Mouse (Mus musculus): Measurements from ENCODE around the gene Paqr5. TPM values are rescaled to one million over a fixed set of nuclear protein-coding genes. Genes with fewer than 3 reads are reported as not detected.
A peak's percentile ranks its signal among the peaks of the same experiment; 100 is the strongest.

Paqr5 gene
- polyA plus RNA-seq, 1 experiment from 2014 or later: 2.0 TPM

DNA sequence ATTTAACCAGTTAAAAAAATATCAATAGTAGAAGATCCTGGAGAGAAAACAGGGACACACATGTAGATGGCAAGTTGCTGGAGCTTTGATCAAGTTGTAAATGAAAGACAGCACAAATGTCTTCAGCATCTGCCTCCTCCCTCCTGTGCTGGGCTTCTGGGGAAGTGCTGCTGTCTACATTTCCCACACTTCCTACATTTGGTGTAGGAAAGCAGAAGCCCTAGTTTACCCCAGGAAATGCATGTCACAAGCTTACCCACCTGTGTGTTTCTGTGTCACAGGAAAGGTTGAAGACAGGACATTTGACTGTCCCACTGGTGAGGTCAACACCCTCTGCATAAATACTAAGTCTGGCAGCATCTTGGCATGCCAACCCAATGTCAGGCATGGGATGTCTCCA is 71.9 kb downstream of the Paqr5 start:
- no peak for ATAC-seq (ENCODE audit: insufficient number of reproducible peaks, insufficient read depth, low FRiP score, low TSS enrichment, low read depth)
- Histone ChIP-seq H3K4me1 (replicated peaks) (no peaks in the 10 kb centered on the region), H3K9me3 (no peaks in the 10 kb centered on the region), H3K4me2 (no peak overlapping the region), H3K27ac (no peak overlapping the region), H3K4me3 (replicated peaks) (no peak overlapping the region), H3K36me3 (no peaks in the 10 kb centered on the region), H3K9ac (replicated peaks) (no peak overlapping the region), H3K27me3 (no peaks in the 10 kb centered on the region)

DNA sequence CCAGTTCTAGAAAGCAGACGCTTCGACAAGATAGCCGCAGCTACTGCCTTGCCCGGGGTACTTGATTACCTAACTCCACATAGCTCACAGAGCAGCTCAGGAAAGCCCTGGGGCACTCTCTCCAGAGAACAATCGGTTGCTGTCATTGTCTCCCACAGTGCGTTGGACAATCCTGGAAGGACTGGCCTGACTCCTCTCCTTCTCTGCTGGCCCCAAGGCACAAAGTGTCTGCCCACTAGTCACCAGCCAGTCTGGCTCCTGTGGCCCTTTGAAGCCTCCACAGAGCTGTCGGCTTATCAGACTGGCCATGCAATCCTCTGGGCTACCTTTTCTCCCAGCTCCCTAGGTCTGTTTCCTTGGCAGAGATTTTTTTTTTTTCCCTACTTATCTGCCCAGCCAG is 74.4 kb downstream of the Paqr5 start:
- Histone ChIP-seq H3K27ac (no peak overlapping the region), H3K9me3 (no peaks in the 10 kb centered on the region)
- WGBS: 72% methylated on average over 7 of the region's 7 CpGs

DNA sequence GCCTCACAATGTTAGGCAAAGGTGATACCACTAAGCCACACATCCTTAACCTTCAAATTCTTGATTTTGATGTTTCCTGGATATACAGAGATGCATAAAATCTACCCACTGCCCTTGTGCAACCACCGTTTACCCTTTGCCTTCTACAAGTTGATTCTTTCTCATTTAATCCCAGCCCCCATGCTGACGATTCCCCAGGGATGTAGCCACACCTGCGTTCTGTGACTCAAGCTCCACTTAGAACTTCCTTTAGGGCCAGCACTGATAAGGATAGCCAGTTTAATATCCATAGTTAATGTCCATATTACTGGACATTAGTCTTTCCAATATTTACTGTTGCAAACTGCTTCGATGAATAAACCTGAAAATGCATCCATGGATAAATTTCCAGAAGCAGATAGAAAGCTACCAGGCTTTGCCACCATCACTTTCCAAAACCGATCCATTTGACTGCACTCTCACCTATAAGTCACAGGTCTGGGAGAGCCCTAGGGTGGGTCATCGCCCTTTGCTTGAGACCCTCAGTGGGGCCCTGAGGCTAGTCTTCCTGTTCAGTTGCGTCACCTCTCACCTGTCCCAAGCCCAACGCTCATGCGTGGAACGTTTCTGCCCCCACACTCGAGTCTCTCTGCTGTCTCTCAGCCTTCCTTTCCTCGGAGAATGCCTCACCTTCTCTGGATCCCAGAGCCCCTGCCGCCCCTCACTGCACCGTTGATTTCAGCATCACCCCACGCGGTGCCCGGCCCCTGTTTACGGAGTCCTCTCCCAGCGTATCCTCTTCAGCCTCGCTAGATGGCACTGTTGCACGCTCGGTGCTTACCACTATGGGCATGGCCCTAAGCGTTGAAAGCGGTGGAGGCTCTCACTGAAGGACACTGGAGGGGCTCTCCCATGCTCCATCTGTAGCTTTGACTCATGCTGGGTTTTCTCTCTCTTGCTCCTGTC is 79.0 kb downstream of the Paqr5 start:
- WGBS: 6% methylated on average over 24 of the region's 24 CpGs
- peak; percentile 70 for ATAC-seq (ENCODE audit: insufficient number of reproducible peaks, insufficient read depth, low FRiP score, low TSS enrichment, low read depth)

More for the DNA sequence above, 74.4 kb downstream of the Paqr5 start:
- ATAC-seq (ENCODE audit: insufficient number of reproducible peaks, insufficient read depth, low FRiP score, low TSS enrichment, low read depth): no peak
- Histone ChIP-seq H3K9ac (replicated peaks) (no peak overlapping the region), H3K4me1 (replicated peaks) (peaks cover 9% of the 10 kb centered on the region), H3K4me3 (replicated peaks) (no peak overlapping the region), H3K4me2 (no peak overlapping the region), H3K27me3 (no peaks in the 10 kb centered on the region), H3K36me3 (no peaks in the 10 kb centered on the region)

DNA sequence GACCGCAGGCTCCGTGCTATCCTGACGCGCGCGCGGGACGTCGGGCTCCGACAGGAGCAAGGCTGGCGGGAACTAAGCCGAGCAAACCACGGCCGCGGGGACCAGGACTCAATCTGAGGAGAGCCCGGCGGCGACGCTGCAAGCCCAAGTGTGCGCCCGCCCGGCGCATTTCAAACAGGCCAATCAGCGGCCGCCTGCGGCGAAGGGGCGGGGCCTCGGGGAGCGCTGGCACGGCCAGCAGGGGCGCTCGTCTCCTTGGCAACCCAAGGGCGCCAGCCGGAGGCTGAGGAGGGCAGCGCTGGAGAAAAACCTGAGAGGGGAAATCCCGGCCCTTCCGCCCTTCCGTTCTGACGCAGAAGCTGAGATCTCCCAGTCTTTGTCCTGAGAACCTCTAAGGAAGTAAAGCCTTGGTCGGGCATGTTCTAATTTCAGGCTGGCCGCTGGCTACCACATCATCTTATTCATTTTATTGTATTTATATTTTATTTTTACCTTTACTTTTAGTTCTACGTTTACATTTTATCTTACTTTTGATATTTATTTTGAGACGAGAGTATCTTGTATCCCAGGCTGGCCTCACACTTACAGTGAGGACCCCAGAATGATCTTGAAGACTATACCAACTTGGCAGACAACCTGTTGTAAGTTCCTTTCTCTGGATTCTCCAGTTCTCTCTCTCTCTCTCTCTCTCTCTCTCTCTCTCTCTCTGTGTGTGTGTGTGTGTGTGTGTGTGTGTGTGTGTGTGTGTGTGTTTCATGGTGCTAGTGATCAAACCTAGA is 79.8 kb downstream of the Paqr5 start, which contains the start of gene Kif23:
TSS of gene Kif23 (minus strand) at position 152 of the 779 bp plus-strand sequence.
- peak within 1 kb of the TSS; percentile 84 for H3K27ac ChIP-seq
- ATAC-seq (ENCODE audit: insufficient number of reproducible peaks, insufficient read depth, low FRiP score, low TSS enrichment, low read depth): peak; percentile 88
- H3K9me3 ChIP-seq: no peaks in the 10 kb centered on the region
- under 1% methylated on average over 44 of the region's 44 CpGs for WGBS
- no peaks in the 10 kb centered on the region for H3K27me3 ChIP-seq
- peak within 1 kb of the TSS; percentile 78 for H3K9ac ChIP-seq (replicated peaks)
- peaks cover 15% of the 10 kb centered on the region; the same call in 1 of the 2 replicates for H3K36me3 ChIP-seq
- peak within 1 kb of the TSS; percentile 77 for H3K4me3 ChIP-seq (replicated peaks)
- H3K4me2 ChIP-seq: peak within 1 kb of the TSS; percentile 91
- peaks cover 18% of the 10 kb centered on the region for H3K4me1 ChIP-seq (replicated peaks)

More for the DNA sequence above, 79.0 kb downstream of the Paqr5 start:
- peak overlapping the region; percentile 77 for H3K4me3 ChIP-seq (replicated peaks)
- peaks cover 7% of the 10 kb centered on the region; the same call in 1 of the 2 replicates for H3K36me3 ChIP-seq
- no peaks in the 10 kb centered on the region for H3K27me3 ChIP-seq
- no peak overlapping the region for H3K27ac ChIP-seq
- peaks cover 18% of the 10 kb centered on the region for H3K4me1 ChIP-seq (replicated peaks)
- peak overlapping the region; percentile 91 for H3K4me2 ChIP-seq
- H3K9me3 ChIP-seq: no peaks in the 10 kb centered on the region
- H3K9ac ChIP-seq (replicated peaks): peak overlapping the region; percentile 78

DNA sequence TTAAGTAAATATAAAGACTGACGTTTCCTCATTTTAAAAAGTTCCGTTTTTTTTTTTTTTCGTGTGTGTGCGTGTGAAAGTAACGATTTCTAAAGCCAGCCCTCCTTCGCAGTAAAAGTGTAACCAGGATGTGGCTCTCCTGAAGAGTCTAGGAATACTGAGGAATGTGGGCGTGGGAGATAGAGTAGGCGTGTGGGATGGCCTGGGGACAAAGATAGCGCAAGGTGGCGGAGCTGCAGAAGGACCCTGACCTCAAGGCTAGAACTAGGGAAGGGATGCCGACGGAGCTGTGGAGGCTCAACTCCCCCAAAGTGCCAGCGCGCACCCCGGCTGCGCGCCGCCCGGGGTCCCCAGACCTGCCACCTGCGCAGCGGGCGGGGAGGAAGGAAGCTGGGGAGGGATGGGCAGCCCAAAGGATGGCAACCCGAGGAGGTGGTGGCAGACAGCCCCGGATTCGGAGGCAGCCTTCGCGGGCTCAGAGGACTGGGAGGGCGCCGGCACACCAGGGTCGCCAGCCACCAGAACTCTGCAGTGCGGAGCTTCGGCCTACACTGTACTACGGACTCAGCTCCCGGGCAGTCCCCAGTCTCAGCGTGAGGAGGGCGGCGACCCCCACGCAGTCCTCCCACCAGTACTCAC is 80.6 kb downstream of the Paqr5 start:
- Histone ChIP-seq H3K9me3 (no peaks in the 10 kb centered on the region), H3K36me3 (peaks cover 22% of the 10 kb centered on the region), H3K9ac (replicated peaks) (peak overlapping the region; percentile 78), H3K4me3 (replicated peaks) (peak overlapping the region; percentile 77), H3K4me1 (replicated peaks) (peaks cover 18% of the 10 kb centered on the region), H3K27me3 (no peaks in the 10 kb centered on the region), H3K27ac (peak overlapping the region; percentile 84), H3K4me2 (peak overlapping the region; percentile 91)
- ATAC-seq (ENCODE audit: insufficient number of reproducible peaks, insufficient read depth, low FRiP score, low TSS enrichment, low read depth): peak; percentile 76
- WGBS: under 1% methylated on average over 38 of the region's 38 CpGs

DNA sequence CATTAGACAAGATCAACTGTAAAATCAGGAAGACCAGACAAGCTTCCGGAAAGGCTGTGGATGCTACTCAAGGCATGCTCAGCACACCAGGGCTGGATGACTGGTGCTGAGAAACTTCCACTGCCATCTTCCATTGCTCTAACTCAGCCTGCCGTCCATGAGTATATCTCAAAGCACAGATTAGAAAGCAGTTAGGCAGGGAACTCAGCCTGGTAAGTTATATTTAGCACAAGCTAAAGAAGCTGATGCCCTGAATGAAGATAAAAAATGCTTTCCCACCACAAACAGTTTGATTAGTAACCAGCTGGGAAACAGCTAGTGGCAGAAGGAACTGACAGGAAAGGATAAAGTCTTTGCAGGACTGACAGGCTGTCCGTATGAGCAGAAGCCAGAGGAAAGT is 85.6 kb downstream of the Paqr5 start:
- no peak overlapping the region for H3K4me3 ChIP-seq (replicated peaks)
- no peak overlapping the region for H3K9ac ChIP-seq (replicated peaks)
- ATAC-seq (ENCODE audit: insufficient number of reproducible peaks, insufficient read depth, low FRiP score, low TSS enrichment, low read depth): no peak
- peaks cover 71% of the 10 kb centered on the region for H3K36me3 ChIP-seq
- 92% methylated on average over 3 of the region's 3 CpGs for whole genome bisulfite sequencing
- peaks cover 7% of the 10 kb centered on the region for H3K4me1 ChIP-seq (replicated peaks)
- H3K27ac ChIP-seq: no peak overlapping the region
- H3K27me3 ChIP-seq: no peaks in the 10 kb centered on the region
- no peak overlapping the region for H3K4me2 ChIP-seq
- H3K9me3 ChIP-seq: no peaks in the 10 kb centered on the region

DNA sequence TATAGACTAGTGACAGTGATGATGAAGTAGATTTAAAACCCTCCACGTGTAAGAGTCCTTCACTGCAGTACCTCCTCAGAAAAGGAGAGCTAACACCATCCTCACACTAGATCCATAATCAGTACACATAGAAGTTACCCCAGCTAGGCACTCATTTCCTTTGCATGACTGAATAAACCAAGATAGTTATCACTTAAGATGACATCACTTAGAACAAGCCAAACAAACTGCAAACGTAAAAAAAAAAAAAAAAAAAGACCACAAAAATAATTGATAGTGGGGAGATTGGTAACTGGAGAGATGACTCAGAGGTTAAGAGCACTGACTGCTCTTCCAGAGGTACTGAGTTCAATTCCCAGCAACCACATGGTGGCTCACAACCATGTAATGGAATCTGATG is 93.3 kb downstream of the Paqr5 start:
- H3K27ac ChIP-seq: no peak overlapping the region
- H3K36me3 ChIP-seq: peaks cover 96% of the 10 kb centered on the region
- no peaks in the 10 kb centered on the region for H3K9me3 ChIP-seq
- no peak for ATAC-seq (ENCODE audit: insufficient number of reproducible peaks, insufficient read depth, low FRiP score, low TSS enrichment, low read depth)
- 82% methylated on average over 2 of the region's 2 CpGs for WGBS
- no peaks in the 10 kb centered on the region for H3K27me3 ChIP-seq
- no peak overlapping the region for H3K4me3 ChIP-seq (replicated peaks)
- H3K4me2 ChIP-seq: no peak overlapping the region
- no peak overlapping the region for H3K9ac ChIP-seq (replicated peaks)
- no peaks in the 10 kb centered on the region for H3K4me1 ChIP-seq (replicated peaks)

DNA sequence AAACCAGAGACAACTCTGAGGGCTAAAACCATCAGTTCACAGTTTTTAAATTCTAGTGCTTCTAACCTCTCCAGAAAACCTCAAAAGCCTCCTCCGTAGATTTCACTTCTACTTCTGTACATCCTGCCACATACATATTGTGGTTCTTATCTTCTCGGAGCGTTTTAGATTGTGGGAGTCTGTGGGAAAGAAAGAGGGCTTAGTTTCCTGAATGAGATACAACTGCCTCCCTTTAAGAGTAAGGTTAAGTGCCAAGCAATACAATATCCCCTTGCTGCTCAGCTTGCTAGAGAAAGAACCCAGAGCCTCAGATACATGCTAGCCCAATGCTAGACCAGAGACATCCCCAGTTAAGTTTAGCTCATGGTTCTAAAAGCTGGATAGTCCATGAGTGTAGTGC is 94.6 kb downstream of the Paqr5 start:
- Histone ChIP-seq H3K4me3 (replicated peaks) (no peak overlapping the region), H3K4me1 (replicated peaks) (no peaks in the 10 kb centered on the region), H3K9me3 (no peaks in the 10 kb centered on the region), H3K4me2 (no peak overlapping the region), H3K9ac (replicated peaks) (no peak overlapping the region), H3K27ac (no peak overlapping the region), H3K36me3 (peaks cover 97% of the 10 kb centered on the region), H3K27me3 (no peaks in the 10 kb centered on the region)
- no peak for ATAC-seq (ENCODE audit: insufficient number of reproducible peaks, insufficient read depth, low FRiP score, low TSS enrichment, low read depth)
- 93% methylated on average over 3 of the region's 3 CpGs for WGBS

DNA sequence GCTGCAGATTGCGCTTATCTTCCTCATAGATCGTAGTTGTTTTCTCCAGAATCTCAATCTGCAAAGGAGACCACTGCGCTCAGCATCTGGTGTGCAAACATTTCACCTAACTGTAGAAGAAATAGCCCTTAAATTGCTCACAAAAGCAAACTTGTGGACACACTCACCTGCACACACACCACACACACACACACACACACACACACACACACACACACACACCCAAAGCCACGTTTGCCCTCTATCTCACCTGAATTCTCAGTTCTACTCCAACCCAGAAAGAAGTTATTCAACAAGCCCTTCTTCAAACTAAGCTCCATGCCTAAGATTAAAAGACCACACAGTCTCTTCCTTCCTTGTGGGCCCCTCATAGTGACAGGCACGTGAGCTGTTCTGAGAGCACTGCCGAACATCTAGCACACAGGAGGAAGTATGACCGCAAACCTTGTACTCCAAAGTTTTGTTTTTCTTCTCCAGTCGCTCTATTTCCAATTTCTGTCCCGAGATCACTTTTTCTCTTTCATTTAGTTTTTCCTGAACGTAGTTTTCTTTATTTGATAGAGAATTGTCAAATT is 101.5 kb downstream of the Paqr5 start:
- 93% methylated on average over 10 of the region's 10 CpGs for WGBS
- no peaks in the 10 kb centered on the region for H3K27me3 ChIP-seq

DNA sequence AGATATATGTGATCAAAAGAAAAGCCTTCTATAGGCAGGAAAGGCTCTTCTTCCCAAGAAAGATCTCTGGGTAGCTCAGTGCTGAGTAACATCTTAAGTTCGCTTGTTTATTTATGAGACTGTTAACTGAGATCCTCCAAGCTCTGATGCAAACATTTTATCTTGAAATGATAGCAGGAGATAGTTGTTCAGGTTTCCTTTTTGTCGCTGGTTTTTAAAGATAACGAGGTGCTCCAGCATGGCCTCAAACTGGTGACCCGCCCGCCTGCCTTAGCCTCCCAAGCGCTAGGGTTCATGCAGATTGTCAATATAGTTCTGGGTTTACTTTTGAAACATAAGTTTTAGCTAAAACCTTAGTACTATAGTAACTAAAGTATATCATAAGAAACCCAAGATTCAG is 106.3 kb downstream of the Paqr5 start:
- Histone ChIP-seq H3K9ac (replicated peaks) (no peak overlapping the region), H3K4me3 (replicated peaks) (no peak overlapping the region), H3K4me1 (replicated peaks) (no peaks in the 10 kb centered on the region), H3K9me3 (no peaks in the 10 kb centered on the region), H3K27me3 (no peaks in the 10 kb centered on the region), H3K4me2 (no peak overlapping the region), H3K27ac (no peak overlapping the region), H3K36me3 (peaks cover 86% of the 10 kb centered on the region)
- ATAC-seq (ENCODE audit: insufficient number of reproducible peaks, insufficient read depth, low FRiP score, low TSS enrichment, low read depth): no peak
- WGBS: 93% methylated on average over 6 of the region's 6 CpGs

More for the DNA sequence above, 101.5 kb downstream of the Paqr5 start:
- Histone ChIP-seq H3K36me3 (peaks cover 97% of the 10 kb centered on the region), H3K9me3 (no peaks in the 10 kb centered on the region), H3K4me3 (replicated peaks) (no peak overlapping the region), H3K4me1 (replicated peaks) (no peaks in the 10 kb centered on the region), H3K27ac (no peak overlapping the region), H3K4me2 (no peak overlapping the region), H3K9ac (replicated peaks) (no peak overlapping the region)
- no peak for ATAC-seq (ENCODE audit: insufficient number of reproducible peaks, insufficient read depth, low FRiP score, low TSS enrichment, low read depth)

All from limb, embryonic 12.5 days (tissue).